Mouse (Mus musculus) neural tube, embryonic 14.5 days (tissue): ENCODE results near the gene Cfap45. TPM values are rescaled to one million over a fixed set of nuclear protein-coding genes. Genes with fewer than 3 reads are reported as not detected.

Experiments used
- ATAC-seq: fragments of 200-750 bp; cut with Nextera tagmentation; 2 replicates; pipeline ENCODE4 v1.8.0; 2017; ENCODE audit warnings: low read depth, mild to moderate bottlenecking, moderate TSS enrichment, moderate library complexity
- H3K27ac ChIP-seq: fragments of 300-500 bp; sonication (generic); 2 replicates; pipeline ENCODE4 v1.5.1; 2014; ENCODE audit warnings: low read depth, mild to moderate bottlenecking, control low read depth, low read length, moderate library complexity, mixed read lengths
- H3K27me3 ChIP-seq: fragments of 300-500 bp; sonication (generic); 2 replicates; pipeline ENCODE4 v1.6.1; 2014; ENCODE audit warnings: low read length; ENCODE audit not compliant: control insufficient read depth, insufficient read depth
- H3K36me3 ChIP-seq: fragments of 300-500 bp; sonication (generic); 2 replicates; pipeline ENCODE4 v1.6.1; 2014; ENCODE audit warnings: low read length, mixed read lengths; ENCODE audit not compliant: control insufficient read depth, insufficient read depth
- H3K4me1 ChIP-seq: fragments of 300-500 bp; sonication (generic); 2 replicates; pipeline ENCODE4 v1.6.1; 2014; ENCODE audit warnings: low read length; ENCODE audit not compliant: control insufficient read depth, insufficient read depth
- H3K4me2 ChIP-seq: fragments of 300-500 bp; sonication (generic); 2 replicates; pipeline ENCODE4 v1.6.1; 2014; ENCODE audit warnings: mild to moderate bottlenecking, low read depth, low read length, control low read depth
- H3K4me3 ChIP-seq: fragments of 300-500 bp; sonication (generic); 2 replicates; pipeline ENCODE4 v1.5.1; 2014; ENCODE audit warnings: low read depth, low read length, control low read depth, mixed read lengths
- H3K9ac ChIP-seq: fragments of 300-500 bp; sonication (generic); replicated peaks from 2 replicates; pipeline ENCODE4 v1.6.1; 2014; ENCODE audit warnings: low read depth, mild to moderate bottlenecking, control low read depth, low read length, mixed read lengths
- H3K9me3 ChIP-seq: fragments of 300-500 bp; sonication (generic); 2 replicates; pipeline ENCODE4 v1.6.1; 2016; ENCODE audit warnings: low read length; ENCODE audit not compliant: control insufficient read depth
- WGBS: fragments of 180-500 bp; shearing (Covaris S2); extraction: QIAGEN DNeasy Blood & Tissue Kit; methylation state at CpG from one replicate; pipeline ENCODE4 v1.1.7; 2014; 5-methylcytosine and 5-hydroxymethylcytosine counted together
- polyA plus RNA-seq: library from polyadenylated mRNA; unstranded; fragments of >200 nt; fragmentation: Nextera tagmentation; extraction: Ambion mirVana; gene quantifications from 2 replicates; pipeline ENCODE4 v1.2.1, GENCODE M21; 2014

The Cfap45 gene
- polyA plus RNA-seq, 1 experiment from 2014 or later: 3.5 TPM

DNA sequence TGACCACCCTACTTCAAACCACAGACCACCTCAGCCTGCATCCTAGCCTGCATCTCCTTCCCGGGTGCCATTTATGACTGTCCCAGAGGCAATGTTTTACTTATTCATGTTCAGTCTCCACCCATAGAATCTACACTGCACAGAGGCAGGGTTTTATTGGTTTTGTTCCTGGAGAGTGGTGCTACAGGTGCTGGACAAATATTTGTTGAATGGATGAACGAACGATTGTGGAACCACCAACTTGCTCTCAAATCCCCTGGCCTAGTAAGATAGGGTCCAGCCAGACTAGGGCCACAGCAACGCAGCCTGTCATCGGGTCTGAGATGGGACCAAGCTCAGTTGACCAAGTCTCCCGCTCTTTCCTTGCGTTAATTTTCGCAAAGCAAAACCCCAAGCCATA is 10.6 kb upstream of the Cfap45 start:
- H3K9ac ChIP-seq: no peak overlapping the region
- no peak overlapping the region for H3K27ac ChIP-seq
- ATAC-seq: no peak
- no peaks in the 10 kb centered on the region for H3K36me3 ChIP-seq
- H3K4me1 ChIP-seq: no peaks in the 10 kb centered on the region; the same call in 1 of the 2 replicates
- no peak overlapping the region for H3K4me3 ChIP-seq
- H3K4me2 ChIP-seq: no peak overlapping the region
- no peaks in the 10 kb centered on the region for H3K27me3 ChIP-seq
- 38% methylated on average over 8 of the region's 8 CpGs for whole genome bisulfite sequencing
- no peaks in the 10 kb centered on the region for H3K9me3 ChIP-seq

DNA sequence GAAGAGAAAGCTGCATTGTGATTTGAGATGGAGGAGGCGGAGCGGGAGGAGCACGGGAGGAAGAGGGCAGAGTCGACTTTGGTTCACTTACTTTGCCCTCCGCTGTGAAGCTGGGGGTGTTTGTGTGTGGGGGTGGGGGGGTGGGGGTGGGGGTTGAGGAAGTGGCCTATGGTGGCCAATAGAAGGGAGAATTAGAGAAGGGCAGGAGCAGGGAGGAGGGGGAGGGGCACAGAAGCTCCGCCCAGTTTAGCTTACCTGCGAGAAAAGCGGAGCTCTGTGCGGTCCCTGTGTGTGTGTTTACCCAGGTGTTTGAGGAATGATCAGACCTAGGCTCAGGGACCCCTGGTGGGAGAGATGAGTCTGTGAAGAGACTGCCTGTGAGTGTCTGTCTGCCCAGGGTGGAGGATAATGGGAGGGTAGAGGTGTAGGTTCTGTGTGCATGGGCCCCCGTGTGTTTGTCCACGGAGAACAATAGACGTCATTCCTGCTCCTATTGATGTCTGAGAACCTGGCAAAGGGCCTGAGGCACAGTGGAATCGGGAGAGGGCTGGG is 10.1 kb upstream of the Cfap45 start:
- no peak; the same call in 1 of the 2 replicates for ATAC-seq
- 23% methylated on average over 13 of the region's 13 CpGs for WGBS

DNA sequence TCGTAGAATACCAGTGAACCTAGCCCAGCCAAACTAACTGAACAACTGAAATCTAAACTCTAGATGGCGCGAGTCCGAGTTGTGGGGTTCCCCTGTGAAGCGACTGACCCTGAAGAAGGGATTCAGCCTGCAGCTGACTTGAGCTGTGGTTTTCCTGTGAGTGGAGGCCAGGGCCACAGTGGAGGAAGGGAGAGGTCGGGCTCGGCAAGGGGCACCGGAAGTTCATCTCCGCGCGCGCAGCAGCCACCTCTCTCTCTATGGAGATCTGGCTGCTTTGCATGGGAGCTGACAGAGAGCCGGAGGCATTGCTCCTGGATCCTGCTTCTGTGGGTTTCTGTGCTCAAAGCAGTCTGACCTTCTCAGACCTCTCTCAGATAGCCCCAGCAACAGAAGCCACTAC is 7.6 kb upstream of the Cfap45 start:
- ATAC-seq: no peak
- Histone ChIP-seq H3K4me1 (no peaks in the 10 kb centered on the region; the same call in 1 of the 2 replicates), H3K4me2 (no peak overlapping the region), H3K9me3 (no peaks in the 10 kb centered on the region), H3K36me3 (no peaks in the 10 kb centered on the region), H3K9ac (no peak overlapping the region), H3K27me3 (no peaks in the 10 kb centered on the region), H3K4me3 (no peak overlapping the region), H3K27ac (no peak overlapping the region)
- 30% methylated on average over 13 of the region's 13 CpGs for WGBS

More for the DNA sequence above, 10.1 kb upstream of the Cfap45 start:
- H3K4me2 ChIP-seq: no peak overlapping the region
- no peak overlapping the region for H3K27ac ChIP-seq
- no peaks in the 10 kb centered on the region for H3K9me3 ChIP-seq
- H3K36me3 ChIP-seq: no peaks in the 10 kb centered on the region
- H3K9ac ChIP-seq: no peak overlapping the region
- H3K27me3 ChIP-seq: no peaks in the 10 kb centered on the region
- H3K4me1 ChIP-seq: no peaks in the 10 kb centered on the region; the same call in 1 of the 2 replicates
- H3K4me3 ChIP-seq: no peak overlapping the region

- Histone ChIP-seq H3K4me2 (no peak overlapping the region), H3K36me3 (no peaks in the 10 kb centered on the region), H3K4me3 (no peak overlapping the region), H3K27ac (no peak overlapping the region), H3K4me1 (no peaks in the 10 kb centered on the region; the same call in 1 of the 2 replicates), H3K9ac (no peak overlapping the region), H3K27me3 (no peaks in the 10 kb centered on the region), H3K9me3 (no peaks in the 10 kb centered on the region)
- ATAC-seq: peak; percentile 32; the same call in 1 of the 2 replicates
- 79% methylated on average over 17 of the region's 17 CpGs for WGBS
Measured at GRCm38 (mm10) chr1:172513525-172514212, 6.9 kb upstream of the Cfap45 start.

GRCm38 (mm10) chr1:172514213-172514529 is 6.4 kb upstream of the Cfap45 start:
- Histone ChIP-seq H3K4me3 (no peak overlapping the region), H3K9me3 (no peaks in the 10 kb centered on the region), H3K4me2 (no peak overlapping the region), H3K36me3 (no peaks in the 10 kb centered on the region), H3K9ac (no peak overlapping the region), H3K27me3 (no peaks in the 10 kb centered on the region), H3K4me1 (no peaks in the 10 kb centered on the region; the same call in 1 of the 2 replicates), H3K27ac (no peak overlapping the region)
- 78% methylated on average over 4 of the region's 4 CpGs for WGBS
- no peak for ATAC-seq

GRCm38 (mm10) chr1:172514551-172515268 is 5.9 kb upstream of the Cfap45 start:
- no peaks in the 10 kb centered on the region; the same call in 1 of the 2 replicates for H3K4me1 ChIP-seq
- H3K4me3 ChIP-seq: no peak overlapping the region
- H3K9me3 ChIP-seq: no peaks in the 10 kb centered on the region
- no peak overlapping the region for H3K9ac ChIP-seq
- H3K27ac ChIP-seq: no peak overlapping the region
- WGBS: 81% methylated on average over 7 of the region's 7 CpGs
- no peak for ATAC-seq
- no peaks in the 10 kb centered on the region for H3K36me3 ChIP-seq
- H3K27me3 ChIP-seq: no peaks in the 10 kb centered on the region
- no peak overlapping the region for H3K4me2 ChIP-seq

- WGBS: 53% methylated on average over 1 of the region's 1 CpGs
Measured at GRCm38 (mm10) chr1:172515396-172515795, 5.2 kb upstream of the Cfap45 start.

DNA sequence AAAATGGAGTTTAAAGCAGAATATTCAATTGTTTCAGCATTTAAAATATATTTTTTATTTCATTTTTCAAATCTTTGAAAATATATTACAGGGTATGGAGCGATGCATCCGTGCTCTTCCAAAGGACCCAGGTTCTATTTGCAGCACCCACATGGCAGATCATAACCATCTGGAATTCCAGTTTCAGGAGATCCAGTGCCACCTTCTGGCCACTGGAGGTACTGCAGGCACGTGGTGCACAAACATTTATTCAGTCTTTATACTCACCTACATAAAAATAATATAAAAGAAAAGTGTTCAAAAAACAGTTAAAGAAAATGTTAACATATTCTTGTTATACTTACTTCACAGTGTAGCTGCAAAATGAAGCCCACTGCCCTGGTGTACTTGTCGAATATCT is 2.6 kb upstream of the Cfap45 start:
- no peaks in the 10 kb centered on the region; the same call in 1 of the 2 replicates for H3K4me1 ChIP-seq
- H3K27ac ChIP-seq: no peak overlapping the region
- H3K27me3 ChIP-seq: no peaks in the 10 kb centered on the region
- no peak overlapping the region for H3K4me3 ChIP-seq
- 82% methylated on average over 4 of the region's 4 CpGs for WGBS
- no peaks in the 10 kb centered on the region for H3K36me3 ChIP-seq
- no peak overlapping the region for H3K4me2 ChIP-seq
- no peak for ATAC-seq
- H3K9me3 ChIP-seq: no peaks in the 10 kb centered on the region
- no peak overlapping the region for H3K9ac ChIP-seq

More at GRCm38 (mm10) chr1:172515396-172515795, 5.2 kb upstream of the Cfap45 start:
- no peaks in the 10 kb centered on the region for H3K27me3 ChIP-seq
- H3K9me3 ChIP-seq: no peaks in the 10 kb centered on the region
- H3K9ac ChIP-seq: no peak overlapping the region
- H3K4me1 ChIP-seq: no peaks in the 10 kb centered on the region; the same call in 1 of the 2 replicates
- no peaks in the 10 kb centered on the region for H3K36me3 ChIP-seq
- H3K4me3 ChIP-seq: no peak overlapping the region
- H3K27ac ChIP-seq: no peak overlapping the region
- ATAC-seq: no peak
- H3K4me2 ChIP-seq: no peak overlapping the region

DNA sequence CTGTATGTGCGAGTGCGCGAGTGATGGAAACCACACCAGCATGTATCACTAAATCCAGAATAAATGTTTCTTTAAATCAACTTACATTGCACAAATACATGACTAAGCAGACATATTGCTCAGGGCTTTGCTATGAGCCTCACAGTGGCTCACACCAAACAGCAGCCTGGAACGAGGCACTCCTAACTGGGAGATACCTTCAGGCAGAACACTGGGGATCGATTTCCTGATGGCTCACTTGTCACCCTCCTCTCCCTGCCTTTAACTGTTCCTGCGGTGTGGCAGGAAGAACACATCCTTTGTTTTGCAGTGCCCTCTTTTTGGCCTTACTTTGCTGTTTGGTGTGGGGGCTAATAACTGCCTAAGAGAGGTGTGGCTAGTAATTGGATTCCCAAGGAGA is 957 bp upstream of the Cfap45 start:
- Histone ChIP-seq H3K27me3 (no peaks in the 10 kb centered on the region), H3K4me2 (no peak overlapping the region), H3K4me3 (no peak overlapping the region), H3K9ac (no peak overlapping the region), H3K4me1 (no peaks in the 10 kb centered on the region), H3K27ac (no peak overlapping the region), H3K9me3 (no peaks in the 10 kb centered on the region), H3K36me3 (no peaks in the 10 kb centered on the region)
- 64% methylated on average over 6 of the region's 6 CpGs for WGBS
- no peak for ATAC-seq
